Mouse (Mus musculus): ENCODE results near the gene Lcn11.
"Not testable (repeated sequence)": the region's sequence is repeated elsewhere in the genome, so short reads cannot be mapped to it uniquely, and the experiment has no call there.

Lcn11 gene

GRCm38 (mm10) chr2:25776717-25777116 lies at the start of gene Lcn11:
Gene Lcn11, plus strand, starts transcription at chr2:25777017.
- DNase-seq, result no peak

- DNase-seq, result no peak
These were observed 43.5 kb upstream of the Lcn11 start for GRCm38 (mm10) chr2:25733199-25733930.

- DNase-seq, result not testable (repeated sequence)
These were observed 40.1 kb upstream of the Lcn11 start, which contains the start of gene Obp2b for GRCm38 (mm10) chr2:25736709-25737108. Gene Obp2b, plus strand, starts transcription at chr2:25737009.

GRCm38 (mm10) chr2:25741671-25742070 lies 35.1 kb upstream of the Lcn11 start:
- DNase-seq, result no peak

GRCm38 (mm10) chr2:25754201-25754600 lies 22.6 kb upstream of the Lcn11 start:
- DNase-seq, result peak; percentile 14 to 18

GRCm38 (mm10) chr2:25758064-25758625 lies 18.7 kb upstream of the Lcn11 start:
- no peak for DNase-seq

GRCm38 (mm10) chr2:25765269-25765668 lies 11.5 kb upstream of the Lcn11 start, which contains the start of gene Lcn3:
Gene Lcn3, plus strand, starts transcription at chr2:25765569.
- DNase-seq, result no peak

GRCm38 (mm10) chr2:25767764-25768163 lies 9.1 kb upstream of the Lcn11 start:
- DNase-seq, result no peak

GRCm38 (mm10) chr2:25773507-25773906 lies 3.3 kb upstream of the Lcn11 start:
- DNase-seq, result peak in 1 of 2 experiments; percentile 9

- no peak for DNase-seq
These were observed 2.2 kb upstream of the Lcn11 start for GRCm38 (mm10) chr2:25774640-25775039.

GRCm38 (mm10) chr2:25775991-25776390 lies 826 bp upstream of the Lcn11 start:
- DNase-seq, result peak; percentile 3 to 41

- DNase-seq, result no peak
These were observed 2.3 kb downstream of the Lcn11 start for GRCm38 (mm10) chr2:25779076-25779475.

GRCm38 (mm10) chr2:25780921-25781320 lies 4.1 kb downstream of the Lcn11 start:
- no peak for DNase-seq

- DNase-seq, result no peak
These were observed 5.1 kb downstream of the Lcn11 start, which contains the start of gene Gm13539 for GRCm38 (mm10) chr2:25781957-25782356. Gene Gm13539, plus strand, starts transcription at chr2:25782257.

GRCm38 (mm10) chr2:25785573-25786322 lies 8.9 kb downstream of the Lcn11 start:
- no peak for DNase-seq

GRCm38 (mm10) chr2:25789092-25789491 lies 12.3 kb downstream of the Lcn11 start:
- no peak for DNase-seq

GRCm38 (mm10) chr2:25797635-25798034 lies 20.8 kb downstream of the Lcn11 start:
- DNase-seq, result no peak

- DNase-seq, result no peak
These were observed 21.2 kb downstream of the Lcn11 start for GRCm38 (mm10) chr2:25798065-25798464.

GRCm38 (mm10) chr2:25811711-25812110 lies 34.9 kb downstream of the Lcn11 start:
- no peak for DNase-seq

- DNase-seq, result no peak
These were observed 36.5 kb downstream of the Lcn11 start for GRCm38 (mm10) chr2:25813364-25813763.

GRCm38 (mm10) chr2:25815748-25816147 lies 38.9 kb downstream of the Lcn11 start, which contains the start of gene Glt6d1:
Gene Glt6d1, minus strand, starts transcription at chr2:25815848.
- DNase-seq, result not testable (repeated sequence)

GRCm38 (mm10) chr2:25822806-25823205 lies 46.0 kb downstream of the Lcn11 start, which contains the start of gene Lcn9:
Gene Lcn9, plus strand, starts transcription at chr2:25823153.
- DNase-seq, result no peak

GRCm38 (mm10) chr2:25824751-25825150 lies 47.9 kb downstream of the Lcn11 start:
- no peak for DNase-seq

Measured in kidney, postnatal 36 days (tissue).